Mouse (Mus musculus): ENCODE measurements around the gene Bloc1s3. TPM values are rescaled to one million over a fixed set of nuclear protein-coding genes. Genes with fewer than 3 reads are reported as not detected.

The Bloc1s3 gene
- 1.5 and 2.0 TPM in 2 replicates for polyA plus RNA-seq (2015; fragmentation: Nextera tagmentation; extraction: Ambion mirVana)

DNA sequence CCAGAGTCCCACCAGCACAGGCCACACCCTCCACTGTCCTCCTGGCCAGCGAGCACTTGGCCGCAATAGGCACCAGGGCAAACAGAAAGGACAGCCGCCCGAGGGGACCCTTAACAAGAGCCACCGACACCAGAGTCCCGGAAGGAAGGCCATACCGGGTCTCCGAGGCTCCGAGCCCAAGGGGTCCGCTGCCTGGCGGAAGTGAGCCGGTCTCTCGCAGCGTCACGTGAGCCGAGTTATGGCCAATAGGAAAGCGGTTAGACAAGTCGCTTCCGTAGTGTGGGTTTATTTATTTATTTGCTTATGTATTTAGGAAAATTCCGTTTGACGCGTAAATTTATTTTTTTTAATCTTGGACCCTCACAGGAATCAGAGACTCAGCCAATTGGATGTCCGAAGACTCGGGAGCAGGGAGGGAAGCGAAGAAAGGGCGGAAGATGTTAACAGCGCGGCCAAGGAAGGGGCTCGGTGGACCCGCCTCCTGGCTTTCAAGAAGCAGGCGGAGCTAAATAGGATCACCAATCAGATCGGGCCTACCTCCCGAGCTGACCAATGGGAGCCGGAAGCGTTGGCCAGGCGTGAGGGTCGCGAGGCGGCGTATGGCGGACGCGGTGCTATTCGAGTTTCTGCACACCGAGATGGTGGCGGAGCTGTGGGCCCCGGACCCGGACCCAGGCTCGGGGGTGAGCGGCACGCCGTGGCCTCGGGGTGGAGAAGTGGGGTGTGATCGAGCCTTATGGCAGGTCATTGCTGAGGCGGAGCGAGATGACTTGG lies at the start of gene Bloc1s3, which contains the start of gene Trappc6a:
Bloc1s3 (minus strand) TSS at position 218 of the 774 bp plus-strand sequence.
Trappc6a (plus strand) TSS at position 246 of the 774 bp plus-strand sequence.

DNA sequence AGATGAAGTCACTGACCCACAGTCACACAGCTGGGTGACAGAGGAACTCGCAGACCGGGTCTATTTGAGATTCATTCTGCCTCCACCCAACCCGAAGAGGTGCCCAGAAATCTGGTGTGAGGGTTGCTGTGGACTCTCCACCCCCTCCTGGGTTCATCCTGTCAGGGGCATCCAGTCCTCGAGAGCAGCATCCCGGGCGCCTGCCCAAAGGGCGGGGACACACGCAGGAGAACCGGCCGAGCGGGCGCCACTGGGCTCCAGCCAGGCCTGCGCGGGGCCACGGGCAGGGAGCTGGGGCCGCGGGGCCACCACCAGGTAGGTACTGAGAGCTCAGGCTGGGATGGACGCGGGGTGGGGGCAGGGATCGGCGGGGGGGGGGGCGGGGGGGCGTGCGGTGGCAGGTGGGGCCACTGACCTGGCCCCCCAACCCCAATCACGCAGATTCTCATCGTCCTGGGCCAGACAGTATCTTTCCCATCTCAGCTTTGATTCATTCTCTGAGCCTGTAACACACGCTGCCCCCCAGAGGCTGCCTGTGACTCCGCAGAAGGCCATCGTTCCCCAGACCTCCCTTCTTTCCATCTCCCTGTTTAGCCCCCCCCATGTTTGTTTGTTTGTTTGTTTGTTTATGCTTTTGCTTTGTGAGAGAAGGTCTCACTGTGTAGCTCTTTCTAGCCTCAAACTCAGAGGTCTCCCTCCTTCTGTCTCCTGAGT lies 9.6 kb upstream of the Bloc1s3 start, which contains the start of gene Nkpd1:
Nkpd1 (plus strand) TSS at position 187 of the 714 bp plus-strand sequence.

DNA sequence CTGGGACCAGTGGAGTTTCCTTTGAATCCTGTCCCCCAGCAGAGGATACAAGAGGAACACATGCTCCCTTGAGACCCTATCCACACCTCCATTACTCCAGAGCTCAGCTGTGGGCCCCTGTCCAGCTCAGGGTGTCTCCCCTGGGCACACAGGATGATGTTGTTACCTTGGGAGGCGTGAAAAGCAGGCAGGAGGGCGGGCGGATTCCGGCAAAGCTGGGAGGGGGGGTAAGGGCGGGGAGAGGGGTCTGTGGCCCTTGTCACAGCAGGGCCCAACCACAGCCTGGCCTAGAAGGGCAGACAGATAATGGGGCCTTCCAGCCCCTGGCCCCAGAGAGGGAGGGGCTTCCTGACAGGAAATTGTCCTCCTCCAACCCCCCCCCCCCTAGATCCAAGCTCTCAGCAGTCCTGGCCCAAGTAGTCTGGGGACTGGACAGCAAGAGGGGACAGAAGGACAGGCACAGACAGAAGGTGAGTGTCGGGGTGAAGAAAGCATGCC lies 45.2 kb downstream of the Bloc1s3 start, which contains the start of gene Exoc3l2:
Exoc3l2 (plus strand) TSS at position 448 of the 498 bp plus-strand sequence.

DNA sequence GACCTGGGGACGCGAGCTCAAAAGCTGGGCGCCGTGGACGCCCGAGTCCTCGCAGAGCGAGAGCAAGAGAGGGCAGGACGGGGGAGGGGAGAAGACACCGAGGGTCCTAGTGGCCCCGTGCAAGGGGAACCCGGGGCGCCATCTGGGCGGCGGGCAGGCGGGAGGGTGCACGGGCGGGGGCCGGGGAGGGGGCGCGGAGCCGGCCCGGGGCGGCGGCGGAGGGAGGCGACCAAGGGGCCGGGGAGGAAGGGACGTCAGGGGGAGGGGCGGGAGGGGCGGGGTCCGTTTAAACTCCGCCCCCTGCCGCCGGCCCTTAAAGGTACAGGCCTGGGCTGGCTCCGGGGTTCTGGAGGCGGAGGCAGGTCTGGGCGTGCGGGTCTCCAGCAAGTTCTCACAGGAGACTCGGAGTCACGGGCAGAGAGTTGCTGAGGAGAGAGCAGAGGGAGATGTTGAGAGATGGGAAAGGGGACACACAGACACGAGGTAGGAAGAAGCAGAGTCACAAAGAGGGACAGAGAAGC lies 49.5 kb downstream of the Bloc1s3 start, which contains the start of gene Mark4:
Mark4 (minus strand) TSS at position 231 of the 521 bp plus-strand sequence.

Other genes starting within 250 kb of the Bloc1s3 start
- gene Vasp, start 236.6 kb downstream of the Bloc1s3 start, polyA plus RNA-seq (2015; fragmentation: Nextera tagmentation; extraction: Ambion mirVana): 110 and 122 TPM in 2 replicates
- 0.37 TPM in 1 of 2 replicates, not detected in the other for gene Ppm1n, start 228.3 kb downstream of the Bloc1s3 start, polyA plus RNA-seq (2015; fragmentation: Nextera tagmentation; extraction: Ambion mirVana)
- 19.9 and 21.9 TPM in 2 replicates for gene Rtn2, start 225.7 kb downstream of the Bloc1s3 start, polyA plus RNA-seq (2015; fragmentation: Nextera tagmentation; extraction: Ambion mirVana)
- 0.57 and 0.75 TPM in 2 replicates for gene Fosb, start 198.3 kb downstream of the Bloc1s3 start, polyA plus RNA-seq (2015; fragmentation: Nextera tagmentation; extraction: Ambion mirVana)
- gene Ercc1, start 163.6 kb downstream of the Bloc1s3 start, polyA plus RNA-seq (2015; fragmentation: Nextera tagmentation; extraction: Ambion mirVana): 48.3 and 53.8 TPM in 2 replicates
- 13.3 and 13.8 TPM in 2 replicates for gene Cd3eap, start 148.9 kb downstream of the Bloc1s3 start, polyA plus RNA-seq (2015; fragmentation: Nextera tagmentation; extraction: Ambion mirVana)
- gene Ppp1r13l, start 148.6 kb downstream of the Bloc1s3 start, polyA plus RNA-seq (2015; fragmentation: Nextera tagmentation; extraction: Ambion mirVana): 9.7 and 11.9 TPM in 2 replicates
- gene Ercc2, start 126.4 kb downstream of the Bloc1s3 start, polyA plus RNA-seq (2015; fragmentation: Nextera tagmentation; extraction: Ambion mirVana): 5.6 and 5.9 TPM in 2 replicates
- 4.7 and 5.9 TPM in 2 replicates for gene Klc3, start 104.3 kb downstream of the Bloc1s3 start, polyA plus RNA-seq (2015; fragmentation: Nextera tagmentation; extraction: Ambion mirVana)
- gene Ckm, start 103.6 kb downstream of the Bloc1s3 start, polyA plus RNA-seq (2015; fragmentation: Nextera tagmentation; extraction: Ambion mirVana): 875 and 934 TPM in 2 replicates
- gene Mark4, start 49.5 kb downstream of the Bloc1s3 start, polyA plus RNA-seq (2015; fragmentation: Nextera tagmentation; extraction: Ambion mirVana): 3.7 and 4.3 TPM in 2 replicates
- gene Exoc3l2, start 45.0 kb downstream of the Bloc1s3 start, polyA plus RNA-seq (2015; fragmentation: Nextera tagmentation; extraction: Ambion mirVana): 0.29 and 0.47 TPM in 2 replicates
- gene Trappc6a, start within 50 bp of the Bloc1s3 start, polyA plus RNA-seq (2015; fragmentation: Nextera tagmentation; extraction: Ambion mirVana): 82.5 and 88.1 TPM in 2 replicates
- 0.27 and 0.49 TPM in 2 replicates for gene Nkpd1, start 9.5 kb upstream of the Bloc1s3 start, polyA plus RNA-seq (2015; fragmentation: Nextera tagmentation; extraction: Ambion mirVana)
- gene Ppp1r37, start 54.7 kb upstream of the Bloc1s3 start, polyA plus RNA-seq (2015; fragmentation: Nextera tagmentation; extraction: Ambion mirVana): 16.1 and 16.9 TPM in 2 replicates
- gene Zfp296, start 68.9 kb upstream of the Bloc1s3 start, polyA plus RNA-seq (2015; fragmentation: Nextera tagmentation; extraction: Ambion mirVana): 1.2 and 1.4 TPM in 2 replicates
- gene Gemin7, start 69.2 kb upstream of the Bloc1s3 start, polyA plus RNA-seq (2015; fragmentation: Nextera tagmentation; extraction: Ambion mirVana): 152 and 153 TPM in 2 replicates
- gene Clasrp, start 96.1 kb upstream of the Bloc1s3 start, polyA plus RNA-seq (2015; fragmentation: Nextera tagmentation; extraction: Ambion mirVana): 21.5 and 24.3 TPM in 2 replicates
- 19.2 TPM in 2 replicates for gene Relb, start 121.1 kb upstream of the Bloc1s3 start, polyA plus RNA-seq (2015; fragmentation: Nextera tagmentation; extraction: Ambion mirVana)
- 49.8 and 51.7 TPM in 2 replicates for gene Clptm1, start 156.7 kb upstream of the Bloc1s3 start, polyA plus RNA-seq (2015; fragmentation: Nextera tagmentation; extraction: Ambion mirVana)
- 4.0 and 26.9 TPM in 2 replicates for gene Apoc2, start 169.6 kb upstream of the Bloc1s3 start, polyA plus RNA-seq (2015; fragmentation: Nextera tagmentation; extraction: Ambion mirVana)
- not detected in 2 replicates for gene Gm44805, start 173.1 kb upstream of the Bloc1s3 start, polyA plus RNA-seq (2015; fragmentation: Nextera tagmentation; extraction: Ambion mirVana)
- 2.9 and 3.0 TPM in 2 replicates for gene Apoc4, start 173.1 kb upstream of the Bloc1s3 start, polyA plus RNA-seq (2015; fragmentation: Nextera tagmentation; extraction: Ambion mirVana)
- gene Apoc1, start 184.3 kb upstream of the Bloc1s3 start, polyA plus RNA-seq (2015; fragmentation: Nextera tagmentation; extraction: Ambion mirVana): 54.6 and 118 TPM in 2 replicates
- 475 and 2,164 TPM in 2 replicates for gene Apoe, start 190.8 kb upstream of the Bloc1s3 start, polyA plus RNA-seq (2015; fragmentation: Nextera tagmentation; extraction: Ambion mirVana)
- 77.1 and 79.8 TPM in 2 replicates for gene Tomm40, start 207.1 kb upstream of the Bloc1s3 start, polyA plus RNA-seq (2015; fragmentation: Nextera tagmentation; extraction: Ambion mirVana)
- gene Nectin2, start 242.1 kb upstream of the Bloc1s3 start, polyA plus RNA-seq (2015; fragmentation: Nextera tagmentation; extraction: Ambion mirVana): 55.1 and 55.3 TPM in 2 replicates